In the genomic region with DNA sequence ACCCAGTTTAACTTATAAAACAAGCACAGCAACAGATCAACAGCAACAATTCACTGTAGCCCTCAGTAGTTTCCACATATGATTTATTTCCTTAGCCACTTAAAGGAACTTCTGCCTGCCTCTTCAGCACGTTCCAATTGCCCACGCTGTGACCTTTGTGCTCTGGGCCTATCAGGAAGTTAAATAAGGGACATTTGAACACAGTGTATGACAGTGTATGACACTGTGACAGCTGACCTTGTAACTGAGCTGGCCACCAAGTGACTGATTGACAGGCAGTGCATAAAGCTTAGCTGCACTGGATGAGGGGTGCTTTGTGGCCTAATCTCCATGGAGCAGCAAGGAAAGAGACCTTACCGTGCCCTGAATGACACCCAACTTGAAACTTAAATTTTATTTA, we compare ENCODE assay signal across 8 mouse cellular contexts.
DNase-seq lines count a peak whose midpoint lies in the region; ATAC-seq and TF ChIP-seq lines count a peak whose summit lies in the region.

No protein-coding gene starts in this region.

- ATAC-seq in kidney, embryonic 16.5 days (ENCODE audit: low FRiP score, low TSS enrichment), result no peak
- no peak for ATAC-seq in forebrain, embryonic 15.5 days (replicated peaks)
- ATAC-seq in hindbrain, embryonic 15.5 days (ENCODE audit: low FRiP score, low read depth), result no peak
- no peak for ATAC-seq in midbrain, postnatal 0 days (ENCODE audit: low FRiP score)

- DNase-seq in kidney, adult 11 months, result no peak
- no peak for DNase-seq in midbrain, postnatal 0 days (ENCODE audit: low spot score)
- DNase-seq in right cerebral cortex, postnatal 4 days, result no peak
- DNase-seq in lung, postnatal 25 days (ENCODE audit: low spot score), result no peak
- DNase-seq in frontal cortex, postnatal 36 days (ENCODE audit: low spot score in 2 of 2), result no peak

- no peak overlapping the region for H3K9ac ChIP-seq in kidney, embryonic 16.5 days (replicated peaks; ENCODE audit: low read length)
- H3K9ac ChIP-seq in forebrain, embryonic 15.5 days (replicated peaks), result no peak overlapping the region
- no peak overlapping the region for H3K9ac ChIP-seq in hindbrain, embryonic 15.5 days
- H3K9ac ChIP-seq in midbrain, postnatal 0 days (replicated peaks; ENCODE audit: low read length, poor library complexity, severe bottlenecking), result no peak overlapping the region

- no peak overlapping the region for H3K4me3 ChIP-seq in kidney, embryonic 16.5 days (ENCODE audit: low read length)
- H3K4me3 ChIP-seq in forebrain, embryonic 15.5 days, result no peak overlapping the region
- no peak overlapping the region for H3K4me3 ChIP-seq in hindbrain, embryonic 15.5 days
- no peak overlapping the region for H3K4me3 ChIP-seq in midbrain, postnatal 0 days (ENCODE audit: low read depth, low read length)

- H3K36me3 ChIP-seq in kidney, embryonic 16.5 days (ENCODE audit: insufficient read depth, low read length), result peaks cover 3% of the 10 kb centered on the region; the same call in 1 of the 2 replicates
- peaks cover 20% of the 10 kb centered on the region for H3K36me3 ChIP-seq in forebrain, embryonic 15.5 days
- H3K36me3 ChIP-seq in hindbrain, embryonic 15.5 days, result peaks cover 18% of the 10 kb centered on the region
- peaks cover 10% of the 10 kb centered on the region; the same call in 1 of the 2 replicates for H3K36me3 ChIP-seq in midbrain, postnatal 0 days (ENCODE audit: insufficient read depth, low read length)

- H3K4me1 ChIP-seq in kidney, embryonic 16.5 days (ENCODE audit: insufficient read depth, low read length), result peaks cover 4% of the 10 kb centered on the region; the same call in 1 of the 2 replicates
- peaks cover 5% of the 10 kb centered on the region for H3K4me1 ChIP-seq in forebrain, embryonic 15.5 days
- H3K4me1 ChIP-seq in hindbrain, embryonic 15.5 days (replicated peaks), result peaks cover 11% of the 10 kb centered on the region
- H3K4me1 ChIP-seq in midbrain, postnatal 0 days (ENCODE audit: insufficient read depth, low read length), result no peaks in the 10 kb centered on the region; the same call in 1 of the 2 replicates

- 66% methylated on average over 3 of the region's 3 CpGs for WGBS in kidney, embryonic 16.5 days
- WGBS in forebrain, embryonic 15.5 days, result 65% methylated on average over 3 of the region's 3 CpGs
- whole genome bisulfite sequencing in hindbrain, embryonic 15.5 days, result 53% methylated on average over 3 of the region's 3 CpGs
- WGBS in midbrain, postnatal 0 days, result 61% methylated on average over 3 of the region's 3 CpGs

- H3K4me2 ChIP-seq in kidney, embryonic 16.5 days (replicated peaks; ENCODE audit: low read depth, low read length), result no peak overlapping the region
- H3K4me2 ChIP-seq in forebrain, embryonic 15.5 days (replicated peaks), result no peak overlapping the region
- H3K4me2 ChIP-seq in hindbrain, embryonic 15.5 days, result no peak overlapping the region
- H3K4me2 ChIP-seq in midbrain, postnatal 0 days (ENCODE audit: low read depth, low read length, poor library complexity, severe bottlenecking), result no peak overlapping the region

- no peaks in the 10 kb centered on the region for H3K9me3 ChIP-seq in kidney, embryonic 16.5 days (ENCODE audit: low read length)
- H3K9me3 ChIP-seq in forebrain, embryonic 15.5 days, result no peaks in the 10 kb centered on the region
- H3K9me3 ChIP-seq in hindbrain, embryonic 15.5 days, result no peaks in the 10 kb centered on the region
- H3K9me3 ChIP-seq in midbrain, postnatal 0 days (ENCODE audit: low read length), result no peaks in the 10 kb centered on the region

- 0 out of 2 replicates have a peak overlapping the region, but pooled peaks have one; percentile 47 for H3K27ac ChIP-seq in kidney, embryonic 16.5 days (ENCODE audit: low read length)
- peak overlapping the region; percentile 35; the same call in 1 of the 2 replicates for H3K27ac ChIP-seq in forebrain, embryonic 15.5 days (replicated peaks)
- peak overlapping the region; percentile 76 for H3K27ac ChIP-seq in hindbrain, embryonic 15.5 days (replicated peaks)
- H3K27ac ChIP-seq in midbrain, postnatal 0 days (ENCODE audit: low read depth, low read length), result peak overlapping the region; percentile 19; the same call in 1 of the 2 replicates

- H3K27me3 ChIP-seq in kidney, embryonic 16.5 days (ENCODE audit: insufficient read depth, low read length), result no peaks in the 10 kb centered on the region
- H3K27me3 ChIP-seq in forebrain, embryonic 15.5 days, result no peaks in the 10 kb centered on the region
- H3K27me3 ChIP-seq in hindbrain, embryonic 15.5 days, result no peaks in the 10 kb centered on the region
- H3K27me3 ChIP-seq in midbrain, postnatal 0 days (ENCODE audit: insufficient read depth, low read length), result no peaks in the 10 kb centered on the region

- no peak for TF ChIP-seq CTCF in midbrain, postnatal 0 days (IDR thresholded peaks at IDR 0.05)

Comparison
In these comparisons a context has a peak if more than half of its experiments do, and no peak if none do; other contexts are left out.
1. H3K27ac ChIP-seq: peak in every context shown above with its lines; median percentile 76 in hindbrain, embryonic 15.5 days; 47 in kidney, embryonic 16.5 days; 35 in forebrain, embryonic 15.5 days; 19 in midbrain, postnatal 0 days.